Mouse (Mus musculus) lung, postnatal 0 days (tissue): ENCODE results near the gene Rnf144b.

Source experiments
- CTCF ChIP-seq: IDR thresholded peaks from 2 replicates; pipeline ENCODE4 v1.5.1; 2016; ENCODE audit warnings: antibody characterized with exemption, mild to moderate bottlenecking
- EP300 ChIP-seq: IDR thresholded peaks from 2 replicates; pipeline ENCODE4 v1.6.1; 2016; ENCODE audit warnings: antibody characterized with exemption, mild to moderate bottlenecking, control low read depth

DNA sequence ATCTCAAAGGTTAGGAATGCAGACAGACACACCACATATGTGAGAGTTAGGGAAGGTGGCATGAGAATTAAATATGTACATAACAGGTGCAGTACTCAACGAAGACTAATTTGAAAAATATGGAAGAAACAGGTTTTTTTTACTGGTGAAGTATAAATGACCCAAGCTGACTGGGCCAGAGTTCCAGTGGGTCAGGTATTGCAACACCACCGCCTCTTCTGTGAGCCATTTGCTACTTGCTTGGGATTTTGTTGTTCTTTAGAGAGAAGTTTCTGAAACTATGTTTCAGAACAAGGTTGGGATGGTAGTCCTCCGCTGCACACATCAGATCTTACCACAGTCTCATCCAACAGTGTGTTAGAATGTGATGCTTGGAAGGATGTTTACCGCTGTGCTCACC lies 65.4 kb downstream of the Rnf144b start:
- TF ChIP-seq CTCF (no peak), EP300 (no peak)
